Mouse (Mus musculus): Measurements from ENCODE around the gene Fam25c.

The Fam25c gene

GRCm38 (mm10) chr14:34363490-34364253, 8.4 kb upstream of the Fam25c start:
- peak; percentile 60 to 64 for DNase-seq

GRCm38 (mm10) chr14:34362726-34363445, 7.7 kb upstream of the Fam25c start:
- DNase-seq, result peak; percentile 84 to 87

GRCm38 (mm10) chr14:34362135-34362534, 6.9 kb upstream of the Fam25c start:
- DNase-seq, result no peak

GRCm38 (mm10) chr14:34360251-34360650, 5.0 kb upstream of the Fam25c start:
- peak; percentile 37 to 63 for DNase-seq

- no peak for DNase-seq
These were observed 4.5 kb upstream of the Fam25c start for GRCm38 (mm10) chr14:34359676-34360244.

- DNase-seq, result peak; percentile 88 to 91
These were observed 2.6 kb upstream of the Fam25c start for GRCm38 (mm10) chr14:34357671-34358455.

- peak; percentile 59 to 73 for DNase-seq
These were observed 777 bp downstream of the Fam25c start for GRCm38 (mm10) chr14:34354456-34354855.

- DNase-seq, result no peak
These were observed 1.9 kb downstream of the Fam25c start for GRCm38 (mm10) chr14:34353326-34353725.

GRCm38 (mm10) chr14:34352523-34352922, 2.7 kb downstream of the Fam25c start:
- DNase-seq, result no peak

- DNase-seq, result no peak
These were observed 3.6 kb downstream of the Fam25c start for GRCm38 (mm10) chr14:34351660-34352059.

- DNase-seq, result peak in 1 of 2 experiments; percentile 38
These were observed 6.2 kb downstream of the Fam25c start for GRCm38 (mm10) chr14:34349007-34349406.

GRCm38 (mm10) chr14:34348301-34348700, 6.9 kb downstream of the Fam25c start:
- DNase-seq, result no peak

- DNase-seq, result no peak
These were observed 8.1 kb downstream of the Fam25c start for GRCm38 (mm10) chr14:34347084-34347483.

GRCm38 (mm10) chr14:34345771-34346566, 9.3 kb downstream of the Fam25c start:
- no peak for DNase-seq

GRCm38 (mm10) chr14:34344361-34344760, 10.9 kb downstream of the Fam25c start:
- DNase-seq, result no peak

- DNase-seq, result no peak
These were observed 12.2 kb downstream of the Fam25c start for GRCm38 (mm10) chr14:34343078-34343477.

GRCm38 (mm10) chr14:34341993-34342392, 13.2 kb downstream of the Fam25c start:
- DNase-seq, result no peak

- no peak for DNase-seq
These were observed 15.8 kb downstream of the Fam25c start for GRCm38 (mm10) chr14:34339446-34339845.

- no peak for DNase-seq
These were observed 22.8 kb downstream of the Fam25c start for GRCm38 (mm10) chr14:34332476-34332875.

- DNase-seq, result peak; percentile 47 to 60
These were observed 23.3 kb downstream of the Fam25c start for GRCm38 (mm10) chr14:34331886-34332285.

GRCm38 (mm10) chr14:34330657-34331158, 24.5 kb downstream of the Fam25c start:
- DNase-seq, result no peak

- no peak for DNase-seq
These were observed 27.6 kb downstream of the Fam25c start for GRCm38 (mm10) chr14:34327618-34328017.

Data from kidney, adult 8-10 months (tissue).